Mouse (Mus musculus) E14TG2a.4 (cell line): ENCODE measurements around the gene Fgf8.

Experiments
- CTCF ChIP-seq: conservative IDR thresholded peaks from 2 replicates; pipeline ENCODE4 v1.5.1; 2014; ENCODE audit warnings: low read length
- NANOG ChIP-seq: IDR thresholded peaks from 2 replicates; pipeline ENCODE4 v1.6.1; 2014; ENCODE audit warnings: borderline replicate concordance, low read length, mixed read lengths
- POU5F1 ChIP-seq: IDR thresholded peaks from 2 replicates; pipeline ENCODE4 v1.6.1; 2014; ENCODE audit warnings: low read length, borderline replicate concordance

GRCm38 (mm10) chr19:45749243-45750043 lies 6.7 kb upstream of the Fgf8 start, which contains the start of gene Npm3:
- TF ChIP-seq CTCF (no peak), NANOG (no peak), POU5F1 (no peak)
